Mouse (Mus musculus) MEL (cell line): ENCODE measurements around the gene Rps11. TPM values are rescaled to one million over a fixed set of nuclear protein-coding genes. Genes with fewer than 3 reads are reported as not detected.

Experiments
- DNase-seq: peaks from one replicate; pipeline ENCODE4 v3.0.0; 2011; ENCODE audit warnings: low read depth, low spot score
- H3K27ac ChIP-seq: 2 replicates; pipeline ENCODE4 v1.5.1; 2012; ENCODE audit warnings: low read depth, mild to moderate bottlenecking, control low read depth, low read length, moderate library complexity; ENCODE audit not compliant: control insufficient read depth
- H3K27me3 ChIP-seq, 2 experiments: fragments of 150-350 bp in 1 of 2; sonication (generic) in 1 of 2; 2 replicates each; pipeline ENCODE4 v1.6.1; 2012; ENCODE audit warnings: low read length in 2 of 2, mild to moderate bottlenecking in 2 of 2, improper control_type of control experiment in 1 of 2, moderate library complexity in 1 of 2; ENCODE audit not compliant: insufficient read depth in 2 of 2, control insufficient read depth in 1 of 2
- H3K36me3 ChIP-seq, 2 experiments: 2 replicates each; pipeline ENCODE4 v1.6.1; 2012 to 2014; ENCODE audit warnings: low read length in 2 of 2, improper control_type of control experiment in 1 of 2, inconsistent platforms in 1 of 2, mild to moderate bottlenecking in 1 of 2; ENCODE audit not compliant: insufficient read depth in 2 of 2, control insufficient read depth in 1 of 2
- H3K4me1 ChIP-seq, 2 experiments: fragments of 150-350 bp in 1 of 2; sonication (generic) in 1 of 2; 2 replicates each; pipeline ENCODE4 v1.6.1; 2012; ENCODE audit warnings: low read length in 2 of 2, improper control_type of control experiment in 1 of 2, mild to moderate bottlenecking in 1 of 2; ENCODE audit not compliant: insufficient read depth in 2 of 2, control insufficient read depth in 1 of 2
- H3K4me3 ChIP-seq, 2 experiments: fragments of 150-350 bp in 1 of 2; sonication (generic) in 1 of 2; 2 replicates each; pipeline ENCODE4 v1.5.1; 2012; ENCODE audit warnings: low read depth in 2 of 2, low read length in 2 of 2, mild to moderate bottlenecking in 2 of 2, moderate library complexity in 2 of 2, control low read depth in 1 of 2, improper control_type of control experiment in 1 of 2; ENCODE audit not compliant: control insufficient read depth in 1 of 2, insufficient read depth in 1 of 2
- H3K79me2 ChIP-seq: 2 replicates; pipeline ENCODE4 v1.6.1; 2012; ENCODE audit warnings: mild to moderate bottlenecking, low read length, moderate library complexity; ENCODE audit not compliant: control insufficient read depth, poor library complexity, insufficient read depth
- H3K9ac ChIP-seq: 2 replicates; pipeline ENCODE4 v1.6.1; 2012; ENCODE audit warnings: low read depth, mild to moderate bottlenecking, control low read depth, low read length, moderate library complexity; ENCODE audit not compliant: control insufficient read depth, poor library complexity, severe bottlenecking
- H3K9me3 ChIP-seq: fragments of 150-350 bp; sonication (generic); replicated peaks from 2 replicates; pipeline ENCODE4 v1.6.1; 2012; ENCODE audit warnings: mild to moderate bottlenecking, low read length, improper control_type of control experiment, moderate library complexity; ENCODE audit not compliant: insufficient read depth
- BHLHE40 ChIP-seq: IDR thresholded peaks from 2 replicates; pipeline ENCODE4 v1.6.1; 2012; ENCODE audit warnings: low read depth, mild to moderate bottlenecking, inconsistent platforms, low read length, improper control_type of control experiment, borderline replicate concordance
- CHD2 ChIP-seq: IDR thresholded peaks from 2 replicates; pipeline ENCODE4 v1.6.1; 2011; ENCODE audit warnings: low read length, improper control_type of control experiment
- CTCF ChIP-seq, 3 experiments: IDR thresholded peaks in 2 of 3; conservative IDR thresholded peaks in 1 of 3; 2 replicates each; pipeline ENCODE4 v1.5.1; 2011 to 2012; ENCODE audit warnings: low read length in 3 of 3, low read depth in 2 of 3, mild to moderate bottlenecking in 2 of 3, improper control_type of control experiment in 1 of 3, inconsistent platforms in 1 of 3, mixed read lengths in 1 of 3, moderate library complexity in 1 of 3; ENCODE audit not compliant: control insufficient read depth in 1 of 3, insufficient read depth in 1 of 3, poor library complexity in 1 of 3, severe bottlenecking in 1 of 3
- E2F4 ChIP-seq: IDR thresholded peaks from 2 replicates; pipeline ENCODE4 v1.6.1; 2011; ENCODE audit warnings: low read depth, low read length, improper control_type of control experiment, borderline replicate concordance
- EP300 ChIP-seq, 2 experiments: IDR thresholded peaks; 2 replicates each; pipeline ENCODE4 v1.6.1; 2011; ENCODE audit warnings: improper control_type of control experiment in 2 of 2, low read length in 2 of 2, low read depth in 1 of 2, mild to moderate bottlenecking in 1 of 2
- MAX ChIP-seq: IDR thresholded peaks from 2 replicates; pipeline ENCODE4 v1.6.1; 2011; ENCODE audit warnings: low read length, improper control_type of control experiment
- MAZ ChIP-seq: IDR thresholded peaks from 2 replicates; pipeline ENCODE4 v1.6.1; 2012; ENCODE audit warnings: low read depth, mild to moderate bottlenecking, inconsistent platforms, low read length, improper control_type of control experiment
- MXI1 ChIP-seq: IDR thresholded peaks from 2 replicates; pipeline ENCODE4 v1.6.1; 2011; ENCODE audit warnings: mild to moderate bottlenecking, low read depth, low read length, improper control_type of control experiment
- NELFE ChIP-seq: IDR thresholded peaks from 2 replicates; pipeline ENCODE4 v1.6.1; 2011; ENCODE audit warnings: low read depth, low read length, improper control_type of control experiment
- NRF1 ChIP-seq: IDR thresholded peaks from 2 replicates; pipeline ENCODE4 v1.6.1; 2014; ENCODE audit warnings: low read depth, mild to moderate bottlenecking, inconsistent platforms, low read length, improper control_type of control experiment, moderate library complexity; ENCODE audit not compliant: poor library complexity, insufficient read depth, severe bottlenecking
- POLR2A ChIP-seq, 2 experiments: IDR thresholded peaks; 2 replicates each; pipeline ENCODE4 v1.6.1; 2011 to 2012; ENCODE audit warnings: low read length in 2 of 2, mild to moderate bottlenecking in 2 of 2, control low read depth in 1 of 2, improper control_type of control experiment in 1 of 2, low read depth in 1 of 2, moderate library complexity in 1 of 2; ENCODE audit not compliant: control insufficient read depth in 1 of 2, insufficient read depth in 1 of 2, poor library complexity in 1 of 2
- POLR2AphosphoS2 ChIP-seq: IDR thresholded peaks from 2 replicates; pipeline ENCODE4 v1.6.1; 2011; ENCODE audit warnings: low read length, improper control_type of control experiment
- POLR2AphosphoS5 ChIP-seq: IDR thresholded peaks from 2 replicates; pipeline ENCODE4 v1.6.1; 2012; ENCODE audit warnings: low read depth, borderline replicate concordance, mild to moderate bottlenecking, inconsistent platforms, low read length, moderate library complexity, mixed read lengths
- RAD21 ChIP-seq: IDR thresholded peaks from 2 replicates; pipeline ENCODE4 v1.6.1; 2011; ENCODE audit warnings: mild to moderate bottlenecking, low read depth, low read length, improper control_type of control experiment
- SIN3A ChIP-seq: IDR thresholded peaks from 2 replicates; pipeline ENCODE4 v1.6.1; 2012; ENCODE audit warnings: low read length, improper control_type of control experiment, inconsistent platforms
- TAL1 ChIP-seq: IDR thresholded peaks from 2 replicates; pipeline ENCODE4 v1.6.1; 2012; ENCODE audit warnings: mild to moderate bottlenecking, inconsistent platforms, low read length, moderate library complexity, mixed read lengths
- TBP ChIP-seq: IDR thresholded peaks from 2 replicates; pipeline ENCODE4 v1.8.0; 2011; ENCODE audit warnings: low read depth, low read length, improper control_type of control experiment
- TCF12 ChIP-seq: IDR thresholded peaks from 2 replicates; pipeline ENCODE4 v1.6.1; 2014; ENCODE audit warnings: low read depth, mild to moderate bottlenecking, inconsistent platforms, low read length, improper control_type of control experiment, moderate library complexity
- USF2 ChIP-seq, 2 experiments: IDR thresholded peaks; 2 replicates each; pipeline ENCODE4 v1.6.1; 2011 to 2012; ENCODE audit warnings: improper control_type of control experiment in 2 of 2, low read length in 2 of 2, borderline replicate concordance in 1 of 2, inconsistent platforms in 1 of 2, low read depth in 1 of 2, mild to moderate bottlenecking in 1 of 2; ENCODE audit not compliant: insufficient read depth in 1 of 2
- ZC3H11A ChIP-seq: IDR thresholded peaks from 2 replicates; pipeline ENCODE4 v1.6.1; 2012; ENCODE audit warnings: low read depth, mild to moderate bottlenecking, inconsistent platforms, low read length, improper control_type of control experiment
- polyA plus RNA-seq, 2 experiments: library from polyadenylated mRNA; stranded (reverse) in 1 of 2; unstranded in 1 of 2; fragments of >175 nt in 1 of 2; fragments of >200 nt in 1 of 2; gene quantifications; 2 replicates each; pipeline versions ENCODE4 v1.2.1 to v1.2.4; 2012; ENCODE audit warnings: low replicate concordance in 2 of 2, low read depth in 1 of 2; ENCODE audit not compliant: insufficient read length in 2 of 2, insufficient read depth in 1 of 2, missing spikeins in 1 of 2
- total RNA-seq: library from RNA; depleted of rRNA; stranded (reverse); fragments of 300-350 nt; gene quantifications from 2 replicates; pipeline ENCODE4 v1.2.3, GENCODE M21; 2012

Gene Rps11
- total and polyA plus RNA-seq, 3 experiments, result 2,708 to 5,434 (median 3,189) TPM

DNA sequence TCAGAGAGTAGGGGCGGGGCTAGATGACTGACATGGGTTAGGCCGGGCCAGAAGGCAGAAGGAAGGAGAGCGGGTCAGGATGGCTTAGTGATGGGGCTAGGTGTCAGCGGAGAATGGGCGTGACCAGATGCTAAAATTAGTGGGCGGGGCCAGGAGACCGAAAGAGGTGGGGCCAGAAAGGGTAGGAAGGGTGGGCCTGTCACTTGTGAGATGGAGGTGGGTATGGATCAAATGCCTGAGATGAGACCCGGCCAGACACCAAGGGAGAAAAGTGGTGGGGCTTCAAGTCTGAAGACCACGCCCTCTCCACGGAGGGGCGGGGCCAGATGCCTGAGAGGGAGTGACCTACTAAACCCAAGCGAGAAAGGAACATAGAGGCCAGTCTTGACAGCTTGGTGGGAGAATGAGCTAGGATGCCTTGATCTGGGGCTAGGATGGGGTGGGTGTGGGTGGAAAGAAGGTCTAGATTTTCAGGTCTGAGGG is 10.3 kb upstream of the Rps11 start (continued):
- no peak for TF ChIP-seq USF2 (IDR thresholded peaks at IDR 0.05; ENCODE audit: borderline replicate concordance in 1 of 2, insufficient read depth in 1 of 2, low read depth in 1 of 2, low read length in 2 of 2)

DNA sequence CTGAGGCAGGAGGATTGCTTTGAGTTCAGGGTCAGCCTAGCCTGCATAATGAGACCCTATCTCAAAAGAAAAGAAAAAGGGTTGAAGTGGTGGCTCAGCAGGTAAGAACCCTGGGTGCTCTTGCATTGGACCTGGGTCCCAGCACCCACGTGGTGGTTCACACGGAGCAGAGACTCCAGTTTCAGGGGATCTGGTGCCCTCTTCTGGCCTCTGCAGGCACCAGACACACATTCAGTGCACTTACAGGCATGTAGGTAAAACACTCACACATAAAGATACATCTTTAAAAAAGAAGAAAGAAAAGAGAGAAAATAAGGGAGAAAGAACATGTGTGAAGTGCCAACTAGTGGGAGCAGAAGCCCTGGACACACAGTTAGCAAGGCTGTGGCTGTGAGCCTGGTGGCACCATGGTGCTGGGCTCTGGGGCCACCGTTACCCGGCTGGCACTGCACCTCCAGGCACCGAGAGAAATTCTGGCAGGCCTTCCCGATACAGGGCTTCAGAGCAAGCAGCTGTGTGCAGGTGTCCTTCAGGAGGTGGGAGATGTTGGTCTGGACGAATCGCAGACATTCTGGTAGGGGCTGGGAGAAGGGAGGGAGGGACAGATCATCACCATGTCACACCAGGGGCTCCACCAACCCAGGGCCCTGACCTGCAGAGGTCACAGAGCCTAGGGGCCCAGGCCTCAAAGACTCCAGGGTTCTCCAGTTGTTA is 9.4 kb upstream of the Rps11 start:
- peaks cover 10 to 28% of the 10 kb centered on the region in 2 experiments for H3K4me1 ChIP-seq
- H3K27ac ChIP-seq, result no peak overlapping the region
- no peak overlapping the region for H3K4me3 ChIP-seq
- TF ChIP-seq SIN3A, result no peak
- no peak for TF ChIP-seq TAL1
- TF ChIP-seq POLR2AphosphoS2, result no peak
- no peak for TF ChIP-seq TCF12
- TF ChIP-seq E2F4, result no peak
- no peak for TF ChIP-seq BHLHE40
- no peak for TF ChIP-seq MAZ
- TF ChIP-seq CTCF (IDR thresholded peaks at IDR 0.05 in 2 of 3, conservative IDR thresholded peaks at IDR 0.05 in 1 of 3; ENCODE audit: control insufficient read depth in 1 of 3, insufficient read depth in 1 of 3, low read depth in 2 of 3, low read length in 3 of 3, poor library complexity in 1 of 3, severe bottlenecking in 1 of 3), result peak in 2 of 3 experiments; percentile 50 to 72; a peak in 4 of 6 replicates
- no peak for TF ChIP-seq EP300 (IDR thresholded peaks at IDR 0.05; ENCODE audit: low read depth in 1 of 2, low read length in 2 of 2)
- no peak for TF ChIP-seq POLR2AphosphoS5
- TF ChIP-seq ZC3H11A, result no peak
- TF ChIP-seq POLR2A (IDR thresholded peaks at IDR 0.05; ENCODE audit: control insufficient read depth in 1 of 2, insufficient read depth in 1 of 2, low read depth in 1 of 2, low read length in 2 of 2, poor library complexity in 1 of 2), result 0 out of 4 replicates have a peak, but pooled peaks of 1 of the 2 experiments have one; percentile 32
- H3K79me2 ChIP-seq, result peaks cover 12% of the 10 kb centered on the region
- DNase-seq, result peak; percentile 84
- H3K36me3 ChIP-seq, result peaks cover 0 to 21% of the 10 kb centered on the region in 2 experiments; a peak in 2 of 4 replicates
- no peak overlapping the region; the same call in 1 of the 2 replicates for H3K9ac ChIP-seq
- no peaks in the 10 kb centered on the region for H3K9me3 ChIP-seq
- no peaks in the 10 kb centered on the region for H3K27me3 ChIP-seq

DNA sequence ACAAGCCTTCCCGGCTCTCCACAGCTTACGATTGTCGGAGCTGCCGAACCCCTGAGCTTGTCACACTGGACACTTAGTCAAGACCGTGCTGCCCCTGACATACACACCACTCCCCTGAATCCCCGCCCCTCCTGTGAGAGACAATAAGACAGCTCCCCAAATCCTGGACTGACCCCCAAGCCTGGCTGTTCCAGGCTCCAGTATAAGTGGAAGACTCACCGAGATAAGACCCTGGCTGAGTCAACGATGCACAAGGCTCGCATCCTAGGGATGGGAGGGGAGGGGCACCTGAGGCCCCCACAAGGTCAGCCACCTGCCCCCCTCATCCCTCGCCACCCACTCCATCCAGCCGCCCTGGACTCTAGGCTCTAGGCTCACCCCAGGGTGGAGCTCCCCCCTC is 7.6 kb upstream of the Rps11 start:
- no peak for DNase-seq
- H3K9me3 ChIP-seq, result no peaks in the 10 kb centered on the region
- peaks cover 30% of the 10 kb centered on the region for H3K79me2 ChIP-seq
- no peak for TF ChIP-seq POLR2AphosphoS2
- no peak for TF ChIP-seq MXI1
- TF ChIP-seq RAD21, result no peak
- TF ChIP-seq TBP, result no peak
- no peak for TF ChIP-seq MAX
- TF ChIP-seq NRF1, result no peak
- TF ChIP-seq CHD2, result no peak
- TF ChIP-seq MAZ, result no peak
- no peak for TF ChIP-seq NELFE
- TF ChIP-seq TAL1, result no peak
- H3K4me1 ChIP-seq, result peaks cover 0 to 16% of the 10 kb centered on the region in 2 experiments; a peak in 3 of 4 replicates
- peaks cover 3 to 11% of the 10 kb centered on the region in 2 experiments; a peak in 3 of 4 replicates for H3K36me3 ChIP-seq
- H3K9ac ChIP-seq, result no peak overlapping the region
- H3K27ac ChIP-seq, result no peak overlapping the region
- no peak overlapping the region for H3K4me3 ChIP-seq
- H3K27me3 ChIP-seq, result no peaks in the 10 kb centered on the region
